Mouse (Mus musculus) hindbrain, embryonic 16.5 days (tissue): Measurements from ENCODE around the gene Cdrt4. TPM values are rescaled to one million over a fixed set of nuclear protein-coding genes. Genes with fewer than 3 reads are reported as not detected.

Source experiments
- ATAC-seq: fragments of 200-750 bp; cut with Nextera tagmentation; 2 replicates; pipeline ENCODE4 v1.8.0; 2017; ENCODE audit warnings: moderate TSS enrichment, moderate library complexity
- H3K27ac ChIP-seq: fragments of 300-500 bp; sonication (generic); 2 replicates; pipeline ENCODE4 v1.5.1; 2014; ENCODE audit warnings: low read depth, mild to moderate bottlenecking, control low read depth, low read length, moderate library complexity
- H3K27me3 ChIP-seq: fragments of 300-500 bp; sonication (generic); replicated peaks from 2 replicates; pipeline ENCODE4 v1.6.1; 2014; ENCODE audit warnings: low read length; ENCODE audit not compliant: control insufficient read depth, insufficient read depth
- H3K36me3 ChIP-seq: fragments of 300-500 bp; sonication (generic); 2 replicates; pipeline ENCODE4 v1.6.1; 2014; ENCODE audit warnings: mild to moderate bottlenecking, low read length, moderate library complexity, mixed read lengths; ENCODE audit not compliant: control insufficient read depth, insufficient read depth
- H3K4me1 ChIP-seq: fragments of 300-500 bp; sonication (generic); 2 replicates; pipeline ENCODE4 v1.6.1; 2014; ENCODE audit warnings: low read depth, low read length; ENCODE audit not compliant: control insufficient read depth, insufficient read depth
- H3K4me2 ChIP-seq: fragments of 300-500 bp; sonication (generic); 2 replicates; pipeline ENCODE4 v1.6.1; 2014; ENCODE audit warnings: mild to moderate bottlenecking, low read length, control low read depth, moderate library complexity
- H3K4me3 ChIP-seq: fragments of 300-500 bp; sonication (generic); 2 replicates; pipeline ENCODE4 v1.5.1; 2014; ENCODE audit warnings: mild to moderate bottlenecking, low read length, control low read depth, moderate library complexity
- H3K9ac ChIP-seq: fragments of 300-500 bp; sonication (generic); 2 replicates; pipeline ENCODE4 v1.6.1; 2014; ENCODE audit warnings: low read depth, mild to moderate bottlenecking, control low read depth, low read length, moderate library complexity
- H3K9me3 ChIP-seq: fragments of 300-500 bp; sonication (generic); 2 replicates; pipeline ENCODE4 v1.6.1; 2014; ENCODE audit warnings: mild to moderate bottlenecking, low read length, moderate library complexity; ENCODE audit not compliant: control insufficient read depth
- WGBS: fragments of 180-500 bp; shearing (Covaris S2); extraction: QIAGEN DNeasy Blood & Tissue Kit; methylation state at CpG from one replicate; pipeline ENCODE4 v1.1.7; 2014; 5-methylcytosine and 5-hydroxymethylcytosine counted together
- polyA plus RNA-seq: library from polyadenylated mRNA; unstranded; fragments of >200 nt; fragmentation: Nextera tagmentation; extraction: Ambion mirVana; gene quantifications from 2 replicates; pipeline ENCODE4 v1.2.1, GENCODE M21; 2015

The Cdrt4 gene
- polyA plus RNA-seq, 1 experiment from 2014 or later, result 0.23 TPM

GRCm38 (mm10) chr11:63020633-63021032 is 69.6 kb downstream of the Cdrt4 start:
- no peak overlapping the region for H3K27ac ChIP-seq
- H3K36me3 ChIP-seq, result no peaks in the 10 kb centered on the region
- peaks cover 9% of the 10 kb centered on the region for H3K4me1 ChIP-seq
- no peaks in the 10 kb centered on the region for H3K9me3 ChIP-seq
- ATAC-seq, result no peak
- no peak overlapping the region for H3K4me2 ChIP-seq
- H3K9ac ChIP-seq, result no peak overlapping the region
- H3K27me3 ChIP-seq, result no peaks in the 10 kb centered on the region
- H3K4me3 ChIP-seq, result no peak overlapping the region

- 77% methylated on average over 5 of the region's 5 CpGs for WGBS
- H3K9me3 ChIP-seq, result no peaks in the 10 kb centered on the region
- no peak overlapping the region for H3K4me2 ChIP-seq
- peaks cover 9% of the 10 kb centered on the region for H3K4me1 ChIP-seq
- no peak overlapping the region for H3K9ac ChIP-seq
- no peaks in the 10 kb centered on the region for H3K36me3 ChIP-seq
- no peak overlapping the region for H3K4me3 ChIP-seq
- H3K27me3 ChIP-seq, result no peaks in the 10 kb centered on the region
- no peak overlapping the region for H3K27ac ChIP-seq
- no peak for ATAC-seq
Measured at GRCm38 (mm10) chr11:63021141-63021806, 70.3 kb downstream of the Cdrt4 start.

- no peak for ATAC-seq
- WGBS, result 83% methylated on average over 5 of the region's 5 CpGs
- no peak overlapping the region for H3K27ac ChIP-seq
- peaks cover 6% of the 10 kb centered on the region for H3K4me1 ChIP-seq
- H3K9me3 ChIP-seq, result no peaks in the 10 kb centered on the region
- H3K4me3 ChIP-seq, result no peak overlapping the region
- H3K36me3 ChIP-seq, result no peaks in the 10 kb centered on the region
- H3K27me3 ChIP-seq, result no peaks in the 10 kb centered on the region
- no peak overlapping the region for H3K9ac ChIP-seq
- H3K4me2 ChIP-seq, result no peak overlapping the region
Measured at GRCm38 (mm10) chr11:63023461-63023860, 72.5 kb downstream of the Cdrt4 start.

GRCm38 (mm10) chr11:63024136-63024535 is 73.1 kb downstream of the Cdrt4 start:
- ATAC-seq, result no peak
- Histone ChIP-seq H3K27ac (no peak overlapping the region), H3K9ac (no peak overlapping the region), H3K4me3 (no peak overlapping the region), H3K36me3 (no peaks in the 10 kb centered on the region), H3K4me1 (peaks cover 4% of the 10 kb centered on the region), H3K4me2 (no peak overlapping the region), H3K9me3 (no peaks in the 10 kb centered on the region), H3K27me3 (no peaks in the 10 kb centered on the region)
- WGBS, result 91% methylated on average over 2 of the region's 2 CpGs

- H3K4me3 ChIP-seq, result no peak overlapping the region
- no peak overlapping the region for H3K27ac ChIP-seq
- H3K9ac ChIP-seq, result no peak overlapping the region
- no peaks in the 10 kb centered on the region for H3K9me3 ChIP-seq
- no peak overlapping the region for H3K4me2 ChIP-seq
- peaks cover under 1% of the 10 kb centered on the region for H3K4me1 ChIP-seq
- no peaks in the 10 kb centered on the region for H3K36me3 ChIP-seq
- ATAC-seq, result no peak
- no peaks in the 10 kb centered on the region for H3K27me3 ChIP-seq
- WGBS, result 92% methylated on average over 6 of the region's 6 CpGs
Measured at GRCm38 (mm10) chr11:63025476-63025875, 74.5 kb downstream of the Cdrt4 start.

GRCm38 (mm10) chr11:63026651-63027141 is 75.7 kb downstream of the Cdrt4 start:
- Histone ChIP-seq H3K27ac (no peak overlapping the region), H3K9me3 (no peaks in the 10 kb centered on the region), H3K9ac (no peak overlapping the region), H3K36me3 (no peaks in the 10 kb centered on the region), H3K4me1 (no peaks in the 10 kb centered on the region), H3K4me2 (no peak overlapping the region), H3K27me3 (no peaks in the 10 kb centered on the region), H3K4me3 (no peak overlapping the region)
- 82% methylated on average over 9 of the region's 9 CpGs for WGBS
- ATAC-seq, result no peak

- WGBS, result 91% methylated on average over 3 of the region's 3 CpGs
- Histone ChIP-seq H3K4me3 (no peak overlapping the region), H3K27me3 (no peaks in the 10 kb centered on the region), H3K9me3 (no peaks in the 10 kb centered on the region), H3K36me3 (no peaks in the 10 kb centered on the region), H3K4me2 (no peak overlapping the region), H3K27ac (no peak overlapping the region), H3K9ac (no peak overlapping the region), H3K4me1 (no peaks in the 10 kb centered on the region)
- ATAC-seq, result no peak
Measured at GRCm38 (mm10) chr11:63028131-63028530, 77.1 kb downstream of the Cdrt4 start.

GRCm38 (mm10) chr11:63029148-63029714 is 78.2 kb downstream of the Cdrt4 start:
- no peak overlapping the region for H3K9ac ChIP-seq
- no peaks in the 10 kb centered on the region for H3K4me1 ChIP-seq
- no peak overlapping the region for H3K4me3 ChIP-seq
- no peaks in the 10 kb centered on the region for H3K27me3 ChIP-seq
- WGBS, result 60% methylated on average over 4 of the region's 4 CpGs
- no peak overlapping the region for H3K27ac ChIP-seq
- no peak overlapping the region for H3K4me2 ChIP-seq
- ATAC-seq, result no peak
- H3K36me3 ChIP-seq, result no peaks in the 10 kb centered on the region
- H3K9me3 ChIP-seq, result no peaks in the 10 kb centered on the region

GRCm38 (mm10) chr11:63029721-63030120 is 78.7 kb downstream of the Cdrt4 start:
- no peak for ATAC-seq

More at GRCm38 (mm10) chr11:63029721-63030120, 78.7 kb downstream of the Cdrt4 start:
- Histone ChIP-seq H3K4me3 (no peak overlapping the region), H3K27me3 (no peaks in the 10 kb centered on the region), H3K9ac (no peak overlapping the region), H3K4me1 (no peaks in the 10 kb centered on the region), H3K9me3 (no peaks in the 10 kb centered on the region), H3K27ac (no peak overlapping the region), H3K4me2 (no peak overlapping the region), H3K36me3 (no peaks in the 10 kb centered on the region)
- WGBS, result 90% methylated on average over 6 of the region's 6 CpGs
